Mouse (Mus musculus) heart, embryonic 10.5 days (tissue): ENCODE measurements around the gene Trpm3. TPM values are rescaled to one million over a fixed set of nuclear protein-coding genes. Genes with fewer than 3 reads are reported as not detected.

Experiments
- DNase-seq: peaks from one replicate; pipeline ENCODE4 v3.0.0-alpha.2; 2017; ENCODE audit warnings: low spot score
- H3K27ac ChIP-seq: fragments of 300-500 bp; sonication (generic); 2 replicates; pipeline ENCODE4 v1.5.1; 2016; ENCODE audit warnings: mild to moderate bottlenecking
- H3K27me3 ChIP-seq: fragments of 300-500 bp; sonication (generic); 2 replicates; pipeline ENCODE4 v1.6.1; 2016; ENCODE audit warnings: mild to moderate bottlenecking; ENCODE audit not compliant: poor library complexity, insufficient read depth, severe bottlenecking
- H3K36me3 ChIP-seq: fragments of 300-500 bp; sonication (generic); 2 replicates; pipeline ENCODE4 v1.6.1; 2016; ENCODE audit warnings: mild to moderate bottlenecking, moderate library complexity
- H3K4me1 ChIP-seq: fragments of 300-500 bp; sonication (generic); 2 replicates; pipeline ENCODE4 v1.6.1; 2016; ENCODE audit warnings: mild to moderate bottlenecking
- H3K4me3 ChIP-seq: fragments of 300-500 bp; sonication (generic); 2 replicates; pipeline ENCODE4 v1.5.1; 2016; ENCODE audit warnings: mild to moderate bottlenecking, moderate library complexity
- H3K9me3 ChIP-seq: fragments of 300-500 bp; sonication (generic); 2 replicates; pipeline ENCODE4 v1.6.1; 2016; ENCODE audit warnings: mild to moderate bottlenecking, moderate library complexity
- WGBS: fragments of 180-500 bp; shearing (Covaris S2); methylation state at CpG from one replicate; pipeline ENCODE4 v1.1.7; 2016; 5-methylcytosine and 5-hydroxymethylcytosine counted together
- polyA plus RNA-seq: library from polyadenylated mRNA; unstranded; fragments of >200 nt; fragmentation: Nextera tagmentation; extraction: Ambion mirVana; gene quantifications from 2 replicates; pipeline ENCODE4 v1.2.1, GENCODE M21; 2016

Trpm3 gene
- polyA plus RNA-seq = 1.5 and 1.7 TPM in 2 replicates

- Histone ChIP-seq H3K36me3 (no peaks in the 10 kb centered on the region), H3K9me3 (no peaks in the 10 kb centered on the region), H3K27me3 (no peaks in the 10 kb centered on the region), H3K27ac (no peak within 1 kb of the TSS), H3K4me1 (peaks cover 9% of the 10 kb centered on the region), H3K4me3 (peak within 1 kb of the TSS; percentile 52)
- DNase-seq = peak; percentile 90
- WGBS = under 1% methylated on average over 39 of the region's 39 CpGs
Observed at GRCm38 (mm10) chr19:22138590-22139421, at the start of gene Trpm3. Gene Trpm3 (plus strand): TSS chr19:22139046.

DNA sequence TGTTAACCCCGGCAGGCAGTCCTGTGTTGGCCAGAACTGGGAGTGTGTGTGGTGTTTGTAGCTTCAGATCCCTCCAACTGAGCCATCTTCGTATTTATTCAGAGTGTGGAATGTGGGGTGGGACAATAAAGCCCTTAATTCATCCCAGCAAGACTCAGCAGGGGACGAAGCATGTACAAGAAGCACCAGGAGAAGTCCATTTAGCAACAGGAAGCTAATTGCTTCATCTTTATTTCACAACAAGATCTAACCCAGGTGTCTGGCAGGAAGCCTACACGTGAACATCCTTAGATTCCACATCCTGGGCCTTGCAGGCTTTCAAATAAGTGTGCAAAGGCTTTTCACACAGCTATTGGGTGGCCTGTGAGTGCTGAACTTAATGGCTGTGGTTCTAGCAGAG, 38.3 kb upstream of the Trpm3 start:
- DNase-seq = no peak
- H3K27ac ChIP-seq = no peak overlapping the region
- no peaks in the 10 kb centered on the region for H3K36me3 ChIP-seq
- no peaks in the 10 kb centered on the region for H3K9me3 ChIP-seq
- H3K4me3 ChIP-seq = no peak overlapping the region
- no peaks in the 10 kb centered on the region for H3K4me1 ChIP-seq
- no peaks in the 10 kb centered on the region for H3K27me3 ChIP-seq
- 63% methylated on average over 4 of the region's 4 CpGs for WGBS

DNA sequence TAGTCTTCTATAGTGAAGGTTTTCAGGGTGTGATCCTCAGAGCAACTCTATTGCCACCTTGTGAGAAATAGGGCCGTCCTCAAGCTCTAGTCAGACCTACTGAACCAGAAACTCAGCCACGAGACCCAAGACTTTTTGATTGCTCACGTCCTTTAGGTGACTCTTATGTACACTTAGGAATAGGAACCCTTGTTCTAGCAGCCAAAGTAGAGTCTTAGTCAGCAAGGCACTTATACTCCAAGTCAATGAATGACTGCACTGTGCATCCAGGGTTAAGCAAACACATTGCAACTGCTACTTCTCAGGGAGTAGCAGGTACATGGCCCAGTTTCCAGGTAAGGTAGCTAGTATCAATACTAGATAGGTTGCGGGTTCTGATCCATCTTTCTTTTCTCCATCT, 35.0 kb upstream of the Trpm3 start:
- H3K9me3 ChIP-seq = no peaks in the 10 kb centered on the region
- H3K36me3 ChIP-seq = no peaks in the 10 kb centered on the region
- no peaks in the 10 kb centered on the region for H3K4me1 ChIP-seq
- no peak for DNase-seq
- WGBS = 83% methylated on average over 4 of the region's 4 CpGs
- no peak overlapping the region for H3K4me3 ChIP-seq
- no peaks in the 10 kb centered on the region for H3K27me3 ChIP-seq
- H3K27ac ChIP-seq = no peak overlapping the region

- Histone ChIP-seq H3K27me3 (no peaks in the 10 kb centered on the region), H3K9me3 (no peaks in the 10 kb centered on the region), H3K36me3 (no peaks in the 10 kb centered on the region), H3K27ac (no peak overlapping the region), H3K4me1 (no peaks in the 10 kb centered on the region), H3K4me3 (no peak overlapping the region)
- no peak for DNase-seq
- 64% methylated on average over 7 of the region's 7 CpGs for WGBS
Observed at GRCm38 (mm10) chr19:22104848-22105484, 33.9 kb upstream of the Trpm3 start.

- no peak overlapping the region for H3K4me3 ChIP-seq
- no peak overlapping the region for H3K27ac ChIP-seq
- DNase-seq = no peak
- H3K27me3 ChIP-seq = no peaks in the 10 kb centered on the region
- WGBS = 54% methylated on average over 2 of the region's 2 CpGs
- H3K9me3 ChIP-seq = no peaks in the 10 kb centered on the region
- no peaks in the 10 kb centered on the region for H3K36me3 ChIP-seq
- H3K4me1 ChIP-seq = no peaks in the 10 kb centered on the region
Observed at GRCm38 (mm10) chr19:22105648-22106047, 33.2 kb upstream of the Trpm3 start.

DNA sequence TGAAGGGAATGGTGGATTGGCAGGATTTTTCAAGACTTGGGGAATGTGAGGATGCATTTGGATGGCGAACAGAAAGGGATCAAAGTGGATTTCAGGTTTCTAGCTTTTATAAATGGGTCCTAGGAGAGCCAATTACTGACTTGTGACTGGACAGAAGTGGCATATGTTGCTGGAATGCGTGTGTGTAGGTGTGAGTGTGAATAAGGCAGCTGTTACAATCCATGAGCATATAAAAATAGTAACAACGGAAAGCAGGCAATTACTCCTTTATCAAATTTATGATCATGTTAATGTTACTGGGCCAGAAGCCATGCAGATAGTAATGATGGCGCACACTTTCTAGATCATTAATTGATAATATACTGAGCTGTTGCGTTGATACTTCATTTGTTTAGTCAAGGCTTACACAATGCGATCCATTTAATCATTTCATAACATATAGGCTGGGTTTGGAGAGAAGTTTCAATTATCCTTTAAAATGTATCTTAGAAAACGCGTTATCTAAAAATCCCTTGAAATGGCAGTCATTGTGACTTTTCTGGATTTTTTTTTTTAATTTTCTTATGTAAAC, 29.9 kb upstream of the Trpm3 start:
- Histone ChIP-seq H3K4me1 (no peaks in the 10 kb centered on the region), H3K36me3 (no peaks in the 10 kb centered on the region), H3K9me3 (no peaks in the 10 kb centered on the region), H3K27me3 (no peaks in the 10 kb centered on the region), H3K27ac (no peak overlapping the region), H3K4me3 (no peak overlapping the region)
- 86% methylated on average over 8 of the region's 8 CpGs for WGBS
- no peak for DNase-seq

- Histone ChIP-seq H3K27me3 (no peaks in the 10 kb centered on the region), H3K4me1 (no peaks in the 10 kb centered on the region), H3K4me3 (no peak overlapping the region), H3K9me3 (no peaks in the 10 kb centered on the region), H3K27ac (no peak overlapping the region), H3K36me3 (no peaks in the 10 kb centered on the region)
- WGBS = 89% methylated on average over 2 of the region's 2 CpGs
- no peak for DNase-seq
Observed at GRCm38 (mm10) chr19:22120976-22121375, 17.9 kb upstream of the Trpm3 start.

GRCm38 (mm10) chr19:22121631-22122030, 17.2 kb upstream of the Trpm3 start:
- H3K4me3 ChIP-seq = no peak overlapping the region
- no peaks in the 10 kb centered on the region for H3K36me3 ChIP-seq
- H3K4me1 ChIP-seq = no peaks in the 10 kb centered on the region
- 75% methylated on average over 2 of the region's 2 CpGs for WGBS
- no peak for DNase-seq
- no peak overlapping the region for H3K27ac ChIP-seq
- H3K27me3 ChIP-seq = no peaks in the 10 kb centered on the region
- no peaks in the 10 kb centered on the region for H3K9me3 ChIP-seq

GRCm38 (mm10) chr19:22132626-22133025, 6.2 kb upstream of the Trpm3 start:
- Histone ChIP-seq H3K4me3 (no peak overlapping the region), H3K27me3 (no peaks in the 10 kb centered on the region), H3K27ac (no peak overlapping the region), H3K36me3 (no peaks in the 10 kb centered on the region), H3K9me3 (no peaks in the 10 kb centered on the region), H3K4me1 (no peaks in the 10 kb centered on the region)
- WGBS = 71% methylated on average over 3 of the region's 3 CpGs
- no peak for DNase-seq

- no peaks in the 10 kb centered on the region for H3K9me3 ChIP-seq
- H3K4me1 ChIP-seq = no peaks in the 10 kb centered on the region
- no peak overlapping the region for H3K27ac ChIP-seq
- no peaks in the 10 kb centered on the region for H3K36me3 ChIP-seq
- no peak for DNase-seq
- no peaks in the 10 kb centered on the region for H3K27me3 ChIP-seq
- H3K4me3 ChIP-seq = no peak overlapping the region
- 77% methylated on average over 4 of the region's 4 CpGs for WGBS
Observed at GRCm38 (mm10) chr19:22178549-22178948, 39.7 kb downstream of the Trpm3 start.

DNA sequence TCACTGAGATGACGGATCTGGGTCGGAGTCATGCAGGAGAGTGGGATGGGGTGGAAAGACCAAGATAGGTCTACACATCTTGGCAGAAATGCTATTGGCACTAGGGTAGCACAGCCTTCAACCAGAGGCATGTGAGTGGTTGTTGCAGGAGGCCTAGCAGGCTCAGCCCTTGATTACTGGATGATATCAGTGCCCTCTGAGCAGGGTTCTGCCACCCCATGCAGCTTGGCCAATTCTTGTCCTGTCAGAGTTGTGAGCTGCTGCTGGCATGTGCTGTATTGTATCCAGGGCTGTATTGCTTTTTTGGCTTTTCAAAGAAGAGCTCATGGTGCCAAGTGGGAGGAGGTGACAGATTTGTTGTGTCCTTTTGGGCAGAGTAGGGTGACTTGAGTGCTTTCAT, 40.2 kb downstream of the Trpm3 start:
- Histone ChIP-seq H3K36me3 (no peaks in the 10 kb centered on the region), H3K4me1 (no peaks in the 10 kb centered on the region), H3K27me3 (no peaks in the 10 kb centered on the region), H3K27ac (no peak overlapping the region), H3K9me3 (no peaks in the 10 kb centered on the region), H3K4me3 (no peak overlapping the region)
- 90% methylated on average over 2 of the region's 2 CpGs for WGBS
- DNase-seq = no peak

- H3K9me3 ChIP-seq = no peaks in the 10 kb centered on the region
- 87% methylated on average over 3 of the region's 3 CpGs for WGBS
- H3K4me1 ChIP-seq = no peaks in the 10 kb centered on the region
- no peak overlapping the region for H3K27ac ChIP-seq
- no peak overlapping the region for H3K4me3 ChIP-seq
- H3K36me3 ChIP-seq = no peaks in the 10 kb centered on the region
- no peak for DNase-seq
- no peaks in the 10 kb centered on the region for H3K27me3 ChIP-seq
Observed at GRCm38 (mm10) chr19:22180136-22180535, 41.3 kb downstream of the Trpm3 start.

GRCm38 (mm10) chr19:22189716-22190115, 50.9 kb downstream of the Trpm3 start:
- no peaks in the 10 kb centered on the region for H3K4me1 ChIP-seq
- H3K4me3 ChIP-seq = no peak overlapping the region
- H3K9me3 ChIP-seq = no peaks in the 10 kb centered on the region
- H3K27ac ChIP-seq = no peak overlapping the region
- no peaks in the 10 kb centered on the region for H3K36me3 ChIP-seq
- WGBS = 82% methylated on average over 1 of the region's 1 CpGs
- no peaks in the 10 kb centered on the region for H3K27me3 ChIP-seq
- no peak for DNase-seq
